Mouse (Mus musculus): ENCODE measurements at regions not wholly inside any gene's neighbourhood (a gene's known extent, or its start where the extent isn't known, plus 50 kb on each side); places are given as distances from the start of the nearest gene placed in this dataset.

DNA sequence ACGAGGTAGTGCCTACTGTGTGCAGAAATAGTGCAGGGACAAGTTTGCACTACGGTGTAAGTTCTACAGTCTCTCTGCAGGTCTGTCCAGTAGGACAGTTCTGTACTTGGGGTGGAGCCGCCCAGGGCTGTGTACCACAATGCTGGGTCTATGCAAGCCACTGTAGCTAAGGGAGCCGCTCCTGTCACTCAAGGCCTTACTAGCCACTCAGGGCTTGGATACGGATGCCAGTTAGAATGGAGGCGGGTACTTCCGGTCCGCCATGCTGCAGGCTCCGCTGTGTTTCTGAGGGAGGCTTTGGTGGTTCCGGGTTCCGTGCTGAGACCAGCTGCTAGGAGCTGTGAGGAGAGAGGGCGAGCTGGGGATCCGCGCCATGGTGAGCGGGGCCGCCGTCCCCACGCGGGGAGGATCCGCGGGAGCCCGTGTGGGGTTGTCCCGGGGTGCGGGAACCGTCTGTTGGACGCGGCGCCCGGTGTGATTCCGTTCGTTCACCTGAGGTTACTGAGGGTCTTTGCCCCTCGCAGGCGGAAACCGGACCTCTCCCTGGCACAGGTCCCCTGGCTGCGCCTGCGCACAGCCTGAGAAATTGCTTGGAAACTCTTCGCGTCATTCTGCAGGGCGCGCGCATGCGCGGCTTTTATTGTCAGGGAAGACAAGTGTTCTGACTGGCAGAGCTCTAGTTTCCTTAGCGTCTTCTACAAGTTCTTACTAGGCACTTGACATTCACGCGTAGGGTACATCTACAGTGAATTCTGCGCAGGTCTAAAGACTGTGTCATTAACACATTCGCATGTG is 51.0 kb upstream of the Zfp873 start:
- peak; percentile 95 for ATAC-seq
